Mouse (Mus musculus) ES-Bruce4 (cell line): Measurements from ENCODE around the gene Arid3c.

Experiments used
- CTCF ChIP-seq: IDR thresholded peaks from one replicate; pipeline ENCODE4 v1.8.1; 2011; ENCODE audit warnings: low read depth, low read length
- EP300 ChIP-seq: IDR thresholded peaks from 2 replicates; pipeline ENCODE4 v1.6.1; 2011; ENCODE audit warnings: low read depth, low read length; ENCODE audit not compliant: insufficient read depth

DNA sequence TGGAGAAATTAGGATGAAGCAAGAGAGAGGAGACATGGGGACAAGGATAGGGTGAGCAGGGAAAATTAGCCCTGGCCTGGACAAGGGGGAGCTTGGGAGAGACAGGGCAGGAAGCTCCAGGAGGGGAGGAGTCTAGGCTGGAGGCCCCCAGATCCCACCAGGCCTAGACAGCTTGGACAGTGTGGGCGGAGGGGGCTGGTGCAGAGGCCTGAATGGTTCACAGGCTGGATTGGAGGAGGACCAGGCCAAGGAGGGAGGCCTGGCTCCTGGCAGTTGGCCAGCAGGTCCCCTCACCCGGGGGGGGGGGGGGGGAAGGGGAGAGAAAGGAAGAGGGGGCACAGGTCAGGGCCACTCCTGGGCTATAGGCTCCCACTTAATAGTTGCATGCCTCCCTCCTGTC, 51.7 kb downstream of the Arid3c start:
- TF ChIP-seq EP300 (no peak), CTCF (no peak)
